Mouse (Mus musculus) lung, postnatal 14 days (tissue): ENCODE results near the gene Ostc.

Experiments used
- DNase-seq: peaks from one replicate; pipeline ENCODE4 v3.0.0; 2021

The Ostc gene

DNA sequence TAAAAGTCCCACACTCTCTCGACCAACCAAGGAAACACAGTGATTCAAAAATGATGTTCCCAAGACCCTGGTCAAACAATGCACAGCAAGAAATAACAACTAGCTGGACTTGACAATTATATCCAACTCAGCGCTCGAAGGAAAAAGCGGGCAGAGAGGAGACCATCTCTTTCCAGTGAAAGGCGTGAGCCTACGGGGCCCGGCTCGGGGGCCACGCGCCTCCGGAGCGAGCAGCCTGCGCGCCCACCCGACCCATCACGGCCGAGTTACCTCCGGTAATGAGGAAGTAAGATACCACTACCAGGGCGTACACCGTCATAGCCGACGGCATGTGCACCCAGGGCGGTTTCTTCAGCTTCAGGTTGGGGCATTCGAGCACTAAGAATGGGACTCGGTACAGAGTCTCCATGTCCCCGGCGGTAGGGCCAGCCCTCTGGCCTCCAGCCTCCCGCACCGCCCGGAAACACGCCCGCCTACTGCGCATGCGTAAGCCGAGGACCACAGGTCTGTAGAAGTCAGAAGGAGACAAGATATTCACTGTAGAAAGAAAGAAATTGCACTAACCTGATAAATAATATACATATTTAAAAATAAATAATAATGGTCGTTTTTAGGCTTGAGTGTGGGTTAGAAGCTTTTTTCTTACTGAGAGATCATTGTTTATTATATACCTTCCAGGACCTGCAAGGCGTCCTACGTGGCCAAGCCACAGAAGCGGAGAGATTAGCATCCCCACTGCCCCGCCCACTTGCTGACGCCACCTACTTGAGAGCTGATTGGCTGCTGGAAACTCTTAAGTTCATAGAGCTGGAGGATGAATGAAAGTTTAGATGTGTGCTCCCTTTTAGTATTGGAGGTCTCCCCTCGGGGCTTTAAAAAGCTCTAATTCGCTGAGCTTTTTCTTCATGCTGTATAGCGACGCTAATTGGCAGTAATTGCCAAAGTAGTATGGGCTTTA, at the start of gene Ostc:
Ostc (minus strand) TSS at position 478 of the 958 bp plus-strand sequence.
- peak; percentile 98 for DNase-seq

DNA sequence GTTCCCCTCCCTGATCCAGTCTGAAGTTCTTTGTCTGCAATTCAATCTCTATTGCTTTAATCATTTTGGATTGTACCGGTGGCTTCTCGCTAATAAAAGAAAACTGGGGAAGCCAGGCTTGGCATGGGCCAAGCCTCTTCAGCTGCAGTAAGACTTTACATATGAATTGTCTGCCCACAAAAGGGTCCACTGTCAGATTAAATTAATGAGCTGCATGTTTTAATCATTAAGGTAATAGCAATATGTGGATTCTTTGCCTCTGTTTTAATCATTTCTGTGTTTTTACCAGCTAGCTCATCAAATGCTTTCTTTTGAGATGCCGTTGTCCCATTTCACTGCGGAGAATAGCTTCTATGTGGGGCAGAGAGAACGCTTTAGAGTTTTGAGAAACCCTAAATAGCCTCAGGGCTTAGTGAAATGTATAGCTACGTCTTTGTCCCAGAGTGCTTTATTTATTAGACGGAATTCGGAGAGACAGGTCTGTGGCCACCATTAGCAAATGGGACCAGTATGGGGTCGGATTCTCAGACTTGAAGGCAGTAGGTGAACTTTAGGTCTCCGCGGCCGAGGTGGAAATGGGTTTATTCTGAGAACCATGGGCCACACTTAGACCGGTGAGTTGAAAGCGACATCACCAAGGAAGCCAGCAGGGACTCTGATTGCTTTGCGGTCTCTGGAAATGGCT, 49.1 kb upstream of the Ostc start:
- no peak for DNase-seq

DNA sequence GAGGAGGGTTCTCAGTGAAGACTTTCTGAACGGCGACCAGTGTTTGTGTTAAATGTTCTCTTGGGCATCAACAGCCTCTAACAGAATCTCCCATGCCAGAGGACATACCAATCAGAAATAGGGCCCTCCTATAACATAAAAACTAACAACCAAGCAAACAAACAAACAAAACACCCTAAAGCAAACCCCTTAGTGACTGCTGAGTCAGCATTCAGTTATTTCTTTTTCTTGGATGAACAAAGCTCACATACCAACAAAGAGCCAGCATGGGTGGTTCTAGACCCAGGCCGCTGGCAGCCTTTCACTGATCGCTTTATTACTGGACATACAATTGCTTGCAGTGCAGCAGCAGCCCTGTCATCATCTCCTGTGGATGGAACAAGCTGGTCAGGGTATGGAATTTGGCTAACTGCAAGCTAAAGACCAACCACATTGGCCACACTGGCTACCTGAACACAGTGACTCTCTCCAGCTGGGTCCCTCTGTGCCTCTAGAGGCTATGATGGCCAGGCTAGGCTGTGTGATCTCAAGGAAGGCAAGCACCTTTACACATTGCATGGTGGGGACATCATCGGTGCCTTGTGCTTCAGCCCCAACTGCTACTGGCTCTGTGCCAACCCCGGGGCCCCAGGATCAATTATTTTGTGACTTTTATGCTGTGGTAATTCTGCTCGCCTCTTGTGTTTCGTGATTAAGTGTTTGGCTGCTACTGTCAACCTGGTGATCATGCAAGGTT, 48.0 kb upstream of the Ostc start:
- no peak for DNase-seq

DNA sequence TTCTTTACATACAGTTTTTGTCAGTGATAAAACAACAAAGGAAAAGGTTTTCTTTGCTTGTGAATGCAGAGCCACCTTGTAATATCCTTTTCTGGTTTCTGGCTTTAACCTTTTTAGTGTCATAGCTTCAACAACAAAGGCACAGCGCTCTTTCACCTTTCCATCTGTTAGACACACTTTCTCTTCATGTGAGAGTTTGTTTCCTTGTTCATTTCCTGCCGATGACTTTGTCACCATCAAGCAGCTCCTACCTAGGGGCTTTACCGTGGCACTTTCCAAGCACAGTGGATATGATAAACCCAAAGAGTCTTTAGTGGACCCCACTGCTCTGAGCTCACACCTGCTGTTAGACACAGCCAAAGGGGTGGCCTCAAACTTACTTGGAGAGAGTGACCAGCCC, 40.0 kb upstream of the Ostc start:
- DNase-seq: no peak

DNA sequence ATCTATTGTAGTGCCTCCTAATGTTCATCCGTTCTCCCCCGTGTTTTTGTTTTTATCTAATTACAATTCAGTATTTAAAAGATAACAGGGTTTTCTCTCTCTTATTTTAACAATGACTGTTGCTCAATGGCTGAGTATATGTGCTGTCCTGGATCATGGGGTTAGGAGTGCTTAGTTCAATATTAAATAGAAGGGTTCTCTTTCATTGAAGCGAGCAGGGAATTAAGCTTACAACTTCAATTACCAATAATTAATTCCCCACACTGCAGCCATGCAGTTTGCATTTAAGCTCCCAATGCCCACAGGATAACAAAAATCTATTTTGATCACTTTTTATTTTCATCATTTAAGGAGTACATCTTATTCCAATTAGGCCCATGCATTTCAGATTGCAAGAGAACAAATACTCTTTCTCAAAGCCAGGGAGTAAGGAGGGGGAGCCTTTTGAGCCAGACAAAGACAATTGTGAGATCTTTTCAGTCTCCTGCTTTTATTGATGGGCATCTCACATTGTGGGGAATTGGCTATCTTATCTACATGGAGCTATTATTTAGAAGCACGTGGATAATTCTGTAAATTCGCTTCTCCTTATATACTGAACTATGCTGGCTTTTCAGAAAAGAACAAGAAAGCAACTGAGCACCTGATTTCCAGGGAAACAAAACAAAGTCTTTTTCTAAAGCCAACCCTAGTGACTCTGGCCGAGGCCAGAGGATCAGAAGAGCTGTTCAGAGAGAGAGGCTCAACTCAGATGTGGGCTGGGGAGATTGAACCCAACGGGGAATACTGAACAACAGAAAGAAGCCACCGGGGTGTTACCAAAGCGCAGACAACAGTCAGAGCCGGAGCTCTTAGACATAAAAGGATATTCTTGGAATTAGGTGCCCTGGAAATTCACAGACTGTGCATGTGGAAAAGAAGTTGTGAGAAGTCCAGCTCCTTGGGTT, 37.7 kb upstream of the Ostc start:
- no peak for DNase-seq

DNA sequence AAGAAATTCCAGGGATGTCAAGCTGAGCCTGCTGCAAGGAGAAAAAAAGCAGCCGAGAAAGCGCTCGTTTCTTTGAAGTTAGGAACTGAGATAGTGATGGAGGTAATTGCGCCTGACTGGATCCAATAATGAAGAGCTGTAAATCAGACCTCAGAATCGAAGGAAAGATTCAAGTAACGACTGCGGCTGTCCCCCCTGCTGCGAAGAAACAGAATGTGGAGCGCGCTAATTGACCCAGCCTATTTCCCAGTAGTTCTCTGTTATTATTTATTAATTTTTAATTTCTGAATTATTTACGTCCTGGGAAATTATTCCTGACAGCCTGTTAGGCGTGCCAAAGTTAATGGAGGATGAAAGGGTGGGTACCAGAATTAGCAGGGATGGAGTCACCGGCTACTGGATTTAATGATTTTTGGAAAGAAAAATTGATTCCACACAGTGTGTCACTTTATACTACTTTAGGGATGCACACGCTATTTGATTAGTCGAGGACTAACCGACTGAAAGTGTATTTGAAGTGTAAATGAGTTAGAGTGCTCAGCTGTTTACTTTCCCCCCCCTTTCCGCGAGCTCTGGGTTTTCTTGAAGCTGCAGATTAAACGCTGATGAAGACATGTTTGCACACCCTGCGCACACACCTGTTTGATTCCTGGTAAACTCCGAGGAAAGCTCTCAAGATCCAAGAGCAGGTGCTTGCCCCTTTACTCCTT, 28.6 kb upstream of the Ostc start:
- no peak for DNase-seq

DNA sequence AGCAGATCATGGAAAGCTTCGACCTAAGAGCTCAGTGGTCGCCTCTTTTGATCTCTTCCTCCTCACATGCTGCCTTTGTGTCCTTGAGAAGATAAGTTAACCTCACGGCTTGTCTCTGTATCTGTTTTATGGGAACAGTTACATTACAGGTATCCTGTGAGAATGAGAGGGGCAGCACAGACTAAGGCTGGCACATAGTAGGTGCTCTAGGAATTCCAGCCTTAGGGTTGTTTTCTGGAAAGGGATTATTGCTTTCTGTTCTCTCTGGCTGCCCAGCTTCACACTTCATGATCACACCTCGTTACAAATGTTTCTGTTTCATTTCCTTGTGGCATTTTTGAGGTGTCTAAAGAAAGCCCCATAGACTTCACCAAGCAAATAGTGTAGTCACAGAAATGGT, 27.5 kb upstream of the Ostc start:
- DNase-seq: no peak

DNA sequence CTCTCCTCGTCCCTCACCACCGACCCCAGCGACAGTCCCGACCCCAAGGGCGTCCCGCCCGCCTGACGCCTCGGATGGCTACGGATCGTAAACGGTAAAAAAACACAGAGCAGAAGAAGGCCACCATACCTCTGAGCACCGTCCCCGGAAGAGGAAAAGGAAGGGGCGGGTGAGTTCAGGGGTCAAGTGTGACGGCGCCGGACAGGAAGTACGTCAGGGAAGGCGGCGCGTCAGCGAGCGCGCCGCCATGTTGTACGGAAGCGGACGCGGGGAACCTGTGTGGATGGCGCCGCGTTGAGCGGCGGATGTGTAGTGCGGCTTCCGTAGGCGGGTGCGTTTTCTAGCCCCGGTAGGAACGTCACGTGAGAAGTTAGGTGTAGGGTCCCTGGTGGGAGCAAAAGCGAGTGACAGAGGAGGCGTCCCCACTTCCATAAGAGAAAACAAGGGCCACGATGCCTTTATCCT, 21.0 kb upstream of the Ostc start, which contains the start of gene Rpl34:
Rpl34 (minus strand) TSS at position 210 of the 465 bp plus-strand sequence.
- DNase-seq: peak; percentile 95

DNA sequence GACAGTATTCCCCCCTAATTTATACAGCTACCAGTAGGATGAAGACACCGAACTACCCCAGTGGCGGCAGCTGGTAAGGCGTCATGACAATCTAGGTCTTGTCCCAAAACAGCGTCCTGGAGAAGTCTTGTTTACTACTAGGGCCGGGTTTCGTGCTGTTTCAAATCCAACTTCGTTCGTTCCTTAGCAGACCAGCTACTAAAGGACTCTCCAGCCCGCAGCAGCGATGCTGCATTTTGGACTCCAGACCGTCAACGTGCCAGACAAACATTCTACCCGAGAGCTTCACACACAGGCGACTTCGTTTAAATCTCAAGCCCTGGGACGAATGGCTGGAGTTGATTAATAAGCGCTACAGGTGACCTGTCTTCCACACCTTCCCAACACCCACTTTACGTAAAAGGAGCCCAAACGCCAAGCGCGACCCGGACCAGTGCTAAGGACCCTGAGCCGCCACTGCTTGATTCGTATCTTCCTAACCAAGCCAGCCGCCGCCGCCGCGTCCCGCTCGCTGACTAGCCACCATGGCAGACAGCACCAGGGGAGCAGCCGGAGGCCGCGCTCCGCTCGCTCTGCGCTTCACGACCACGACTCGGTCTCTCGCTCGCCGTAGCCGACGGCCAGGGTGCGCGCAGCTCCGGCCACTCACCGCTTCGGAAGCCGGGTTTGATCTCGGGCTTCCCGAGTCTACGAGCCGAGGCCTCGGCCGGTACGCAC, 20.4 kb upstream of the Ostc start:
- DNase-seq: peak; percentile 27

DNA sequence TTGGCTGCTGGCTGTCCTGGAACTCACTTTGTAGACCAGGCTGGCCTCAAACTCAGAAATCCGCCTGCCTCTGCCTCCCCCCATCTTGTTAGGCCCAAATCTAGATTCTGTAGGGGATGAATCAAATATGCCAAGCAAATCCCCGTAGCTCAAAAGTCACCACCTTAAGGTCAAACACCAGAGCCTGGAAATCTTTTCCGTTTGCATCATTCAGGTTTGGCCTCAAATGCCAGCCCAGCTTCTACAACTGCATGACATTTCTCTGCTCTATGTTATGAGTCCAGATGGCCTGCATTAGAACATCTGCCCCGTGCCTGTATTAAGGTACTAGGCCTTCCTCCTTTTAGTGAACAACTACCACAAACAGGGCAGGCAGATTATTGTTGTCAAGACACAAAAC, 18.4 kb upstream of the Ostc start:
- no peak for DNase-seq

DNA sequence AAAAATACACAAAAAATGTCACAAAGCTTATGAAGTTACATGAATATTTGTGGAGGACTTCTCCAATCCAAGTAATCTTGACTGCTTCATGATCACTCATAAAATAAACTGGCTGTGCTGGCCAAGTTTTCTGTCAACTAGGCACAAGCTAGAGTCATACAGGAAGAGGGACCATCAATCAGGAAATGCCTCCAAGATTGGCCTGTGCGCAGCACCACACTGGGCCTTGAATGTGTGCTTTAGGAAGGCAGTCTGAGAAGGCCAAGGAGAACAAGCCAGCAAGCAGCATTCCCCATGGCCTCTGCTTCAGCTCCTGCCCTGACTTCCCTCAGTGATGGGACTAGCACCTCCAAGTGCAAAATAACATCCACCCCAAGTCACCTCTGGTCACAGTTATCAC, 17.8 kb upstream of the Ostc start:
- no peak for DNase-seq

DNA sequence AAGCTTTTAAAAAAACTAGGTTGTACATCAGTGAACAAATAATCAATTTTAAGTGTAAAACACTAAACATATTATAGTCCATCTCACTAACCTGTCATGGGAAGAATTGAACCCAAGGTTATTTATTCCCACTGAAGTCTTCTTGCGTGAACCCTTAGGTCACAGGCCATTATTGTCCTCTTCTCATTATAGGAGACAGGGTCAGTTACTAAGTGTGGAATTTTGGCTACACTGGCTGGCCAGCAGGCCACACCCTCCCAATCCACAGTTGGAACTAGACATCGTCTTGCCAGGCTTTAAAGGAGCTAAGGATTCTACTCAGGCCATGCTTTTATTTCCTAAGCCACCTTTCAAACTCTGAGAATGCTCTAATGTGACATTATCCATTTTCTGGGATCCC, 16.5 kb upstream of the Ostc start:
- DNase-seq: no peak

DNA sequence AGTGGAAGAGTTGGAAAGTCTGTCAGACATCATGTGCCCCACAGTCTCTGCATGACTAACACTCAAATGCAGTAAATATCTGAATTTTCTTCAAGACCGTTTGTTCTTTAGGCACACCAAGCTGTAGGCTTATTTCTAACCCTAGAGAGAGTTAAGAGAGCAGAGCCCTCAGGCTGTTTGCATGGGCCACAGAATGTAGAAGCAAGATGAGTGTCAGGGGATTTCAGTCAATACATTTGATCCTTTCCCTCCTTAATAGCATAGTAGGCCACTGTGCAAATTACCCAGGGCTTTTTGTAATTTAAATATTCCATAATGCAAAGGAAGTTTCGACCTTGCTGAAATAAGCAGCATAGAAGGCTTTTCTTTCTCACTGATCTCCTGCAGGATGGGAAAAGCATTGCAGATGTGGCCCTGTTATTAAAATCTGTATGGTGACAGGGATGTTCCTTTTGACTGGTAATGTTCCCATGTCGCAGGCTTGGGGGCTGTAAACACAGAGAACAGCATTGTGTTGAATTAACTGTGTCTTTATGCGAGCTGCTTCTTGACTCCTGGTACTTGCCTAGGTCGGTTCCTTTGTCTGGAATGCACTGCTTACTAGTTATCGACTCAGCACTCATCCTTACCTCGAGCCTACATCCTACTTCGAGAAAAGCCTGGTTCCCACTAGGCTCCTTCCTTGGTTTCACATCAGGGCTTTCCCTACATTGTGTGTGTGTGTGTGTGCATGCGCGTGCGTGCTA, 13.7 kb upstream of the Ostc start:
- no peak for DNase-seq

DNA sequence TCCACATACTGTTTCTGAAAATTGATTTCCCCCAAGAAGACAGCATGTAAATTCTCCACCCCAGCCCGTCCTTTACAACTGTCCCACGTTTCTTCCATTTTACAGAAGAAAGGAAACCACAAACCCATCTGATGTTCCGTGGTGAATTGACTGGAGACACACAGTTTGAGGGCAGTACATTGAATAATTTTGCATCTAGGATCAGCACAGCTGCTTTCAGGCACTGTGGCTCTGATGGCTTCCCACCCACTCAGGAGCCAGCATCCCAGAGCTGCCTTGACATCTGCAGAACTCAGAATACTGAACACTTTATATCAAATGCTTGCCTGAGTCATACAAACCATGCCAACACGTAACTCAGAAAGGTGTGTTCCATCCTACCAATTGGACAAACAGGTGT, 11.0 kb upstream of the Ostc start:
- DNase-seq: no peak

DNA sequence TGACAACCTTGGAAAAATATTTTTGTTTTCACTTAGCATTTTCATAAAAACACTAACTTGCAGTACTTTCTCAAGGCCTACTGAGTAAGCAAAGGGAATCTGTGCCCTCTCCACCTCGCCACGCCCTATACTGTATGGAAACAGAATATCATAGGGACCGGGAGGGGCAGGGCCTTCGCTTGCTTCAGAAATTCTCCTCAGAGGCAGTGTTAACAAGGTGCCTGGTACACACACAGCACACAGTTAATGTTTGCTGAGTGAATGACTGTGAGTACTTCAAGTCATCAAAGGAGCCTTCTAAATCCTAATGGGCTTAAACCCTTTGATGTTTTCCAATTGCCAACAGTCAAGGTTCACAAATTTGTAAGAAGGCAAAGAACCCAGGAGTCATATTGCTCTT, 9.6 kb upstream of the Ostc start:
- no peak for DNase-seq

DNA sequence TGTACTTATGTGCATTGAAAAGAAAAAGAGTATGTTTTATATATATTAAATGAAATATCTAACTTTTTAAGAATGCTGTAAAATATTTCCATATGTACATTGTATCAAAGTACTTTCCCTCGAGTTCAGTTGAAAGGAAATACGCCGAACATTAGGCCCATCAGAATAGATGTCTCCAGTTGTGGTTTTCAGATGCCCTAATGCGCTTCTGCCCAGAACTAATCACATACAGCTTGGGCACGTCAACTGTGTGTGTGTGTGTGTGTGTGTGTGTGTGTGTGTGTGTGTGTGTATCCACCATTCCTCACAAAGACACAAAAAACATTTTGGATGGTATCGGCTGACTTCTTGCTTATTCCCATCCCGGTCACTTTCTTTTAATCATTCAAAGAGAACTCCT, 7.3 kb upstream of the Ostc start:
- no peak for DNase-seq

DNA sequence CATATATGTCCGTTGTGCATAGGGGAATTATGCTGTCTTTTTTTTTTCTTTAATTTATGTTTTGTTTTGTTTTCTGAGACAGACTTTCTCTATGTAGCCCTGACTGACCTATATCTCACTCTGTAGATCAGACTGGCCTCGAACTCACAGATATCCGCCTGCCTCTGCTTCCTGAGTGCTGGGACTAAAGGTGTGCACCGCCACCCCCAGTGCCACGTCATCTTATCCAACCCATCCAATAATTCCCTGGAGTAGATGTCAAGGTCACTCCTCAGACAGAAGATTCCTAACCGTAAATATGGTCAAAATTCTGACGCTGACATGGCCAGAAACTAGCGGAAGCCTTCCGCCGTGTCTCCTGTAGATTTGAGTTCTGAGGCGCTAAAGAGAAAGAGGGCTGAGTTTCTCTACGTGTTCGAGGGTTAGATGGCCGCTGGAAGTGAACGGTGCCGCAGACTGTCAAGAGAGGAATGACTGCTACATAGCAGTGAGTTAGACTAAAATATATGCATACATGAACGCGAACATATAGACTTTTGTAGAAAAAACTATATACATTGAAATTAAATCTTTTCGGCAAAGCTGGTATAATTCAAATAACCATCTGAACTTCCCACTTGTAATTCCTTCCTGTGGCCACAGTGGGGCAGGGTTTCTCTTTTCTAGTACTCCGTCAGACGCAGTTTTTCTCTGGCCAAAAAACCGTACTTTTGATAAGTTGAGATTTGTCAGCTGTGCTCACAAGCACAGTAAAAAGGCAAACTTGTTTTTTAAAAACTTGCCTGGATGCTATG, 5.7 kb upstream of the Ostc start:
- peak; percentile 78 for DNase-seq

DNA sequence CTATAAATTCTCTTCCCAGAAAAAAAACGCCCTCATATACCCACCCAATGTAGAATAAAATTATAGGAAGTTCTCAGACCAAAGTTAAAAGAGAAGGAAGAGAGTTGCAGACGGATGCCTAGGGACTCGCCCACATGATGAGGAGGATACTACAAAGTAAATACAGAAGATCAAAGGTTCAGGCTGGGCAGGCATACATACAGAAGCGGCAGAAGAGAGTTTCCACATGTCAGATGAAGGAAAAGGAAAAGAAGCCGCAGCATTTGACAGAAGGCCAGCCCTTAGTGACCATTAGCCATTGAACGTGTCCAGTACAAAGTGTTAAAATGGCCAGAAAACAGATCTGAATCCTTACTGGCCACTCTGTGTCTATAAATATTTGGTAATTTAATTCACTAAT, 3.6 kb upstream of the Ostc start:
- peak; percentile 10 for DNase-seq

DNA sequence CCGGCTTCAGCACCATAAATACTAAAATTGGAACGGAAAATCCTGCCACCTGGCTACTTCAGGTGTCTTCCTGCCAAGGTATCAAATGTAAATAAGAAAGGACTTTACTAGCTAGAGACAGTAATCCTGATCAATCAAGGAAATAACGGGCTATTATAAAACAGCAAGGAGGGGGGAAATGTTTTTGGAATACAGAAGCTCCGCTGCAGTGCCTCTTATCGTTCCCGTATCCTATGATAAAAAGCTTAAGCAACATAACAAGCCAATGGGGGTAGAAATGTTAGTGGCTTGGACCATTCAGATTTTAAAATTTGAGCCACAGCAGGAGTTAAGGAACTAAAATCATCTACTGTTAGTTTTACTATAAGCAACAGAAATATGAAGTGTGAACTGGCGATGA, 859 bp upstream of the Ostc start:
- no peak for DNase-seq
